Mouse (Mus musculus) cerebellum, adult 8-10 months (tissue): Measurements from ENCODE around the gene Uri1.

ENCODE experiments used
- DNase-seq: peaks from one replicate; pipeline ENCODE4 v3.0.0; 2022

Uri1 gene

GRCm38 (mm10) chr7:38023451-38023850, at the start of gene Uri1:
Gene Uri1, minus strand, starts transcription at chr7:38023551.
- no peak for DNase-seq

DNA sequence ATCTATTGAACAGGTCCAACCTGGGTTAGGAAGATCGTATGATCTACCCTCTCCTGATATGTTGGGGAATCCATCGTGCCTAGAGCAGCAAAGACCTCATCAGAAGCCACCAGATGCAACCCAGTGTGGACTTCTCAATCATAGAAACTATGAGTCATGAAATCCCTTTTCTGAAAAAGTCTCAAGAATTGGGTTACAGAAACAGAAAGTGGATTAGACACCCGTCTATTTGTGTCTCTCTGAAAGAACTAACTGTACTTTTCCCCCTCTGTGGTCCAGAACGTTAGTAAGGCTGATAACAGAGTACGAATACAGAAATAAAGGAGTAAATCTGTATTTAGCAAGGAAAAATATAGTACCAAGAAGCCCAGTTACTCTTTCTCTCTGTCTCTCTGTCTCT, 47.7 kb upstream of the Uri1 start:
- DNase-seq: no peak

GRCm38 (mm10) chr7:38070663-38071062, 47.3 kb upstream of the Uri1 start:
- DNase-seq: no peak

- DNase-seq: no peak
Measured at GRCm38 (mm10) chr7:38064431-38064830, 41.1 kb upstream of the Uri1 start.

- DNase-seq: peak; percentile 90
Measured at GRCm38 (mm10) chr7:38061060-38061970, 38.0 kb upstream of the Uri1 start.

GRCm38 (mm10) chr7:38059636-38060330, 36.4 kb upstream of the Uri1 start:
- no peak for DNase-seq

DNA sequence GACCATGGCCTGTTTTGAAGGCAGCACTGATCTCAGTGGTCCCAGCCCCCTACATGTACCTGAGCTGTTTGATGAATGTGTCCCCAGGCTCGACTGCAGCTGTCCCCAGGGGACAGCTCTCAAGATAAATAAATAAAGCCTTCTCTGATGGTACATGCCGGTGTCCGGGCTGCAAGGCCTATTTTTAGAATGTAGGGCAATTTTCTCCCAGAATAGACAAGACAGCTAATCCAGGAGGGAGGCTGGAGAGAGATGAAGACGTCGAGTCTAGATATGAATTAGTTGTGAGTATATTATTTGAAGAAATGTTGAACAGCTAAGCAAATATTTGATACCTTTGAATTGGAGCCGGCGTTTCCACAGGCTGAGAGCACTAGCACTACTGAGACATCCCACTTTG, 35.7 kb upstream of the Uri1 start:
- no peak for DNase-seq

DNA sequence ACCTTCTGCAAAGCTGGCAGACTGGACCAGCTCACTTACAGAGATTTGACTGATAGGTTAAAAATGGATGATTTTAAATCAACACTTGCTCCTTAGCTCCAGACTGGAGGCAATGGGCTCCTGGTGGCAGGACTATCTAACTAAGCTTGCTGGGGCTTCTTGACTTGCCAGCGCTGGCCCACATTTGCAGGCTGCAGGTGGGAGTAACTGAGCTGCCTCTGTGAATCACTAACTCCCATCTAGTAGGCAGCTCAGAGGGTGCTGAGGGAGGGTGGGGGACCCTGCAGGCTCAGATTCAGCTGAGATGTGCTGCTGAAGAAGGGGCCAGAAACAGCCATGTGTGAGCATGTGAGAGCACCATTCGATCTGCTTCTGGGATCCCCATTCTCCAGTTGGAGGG, 32.6 kb upstream of the Uri1 start:
- no peak for DNase-seq

- no peak for DNase-seq
Measured at GRCm38 (mm10) chr7:38054246-38054645, 30.9 kb upstream of the Uri1 start.

GRCm38 (mm10) chr7:38047229-38047628, 23.9 kb upstream of the Uri1 start:
- DNase-seq: no peak

DNA sequence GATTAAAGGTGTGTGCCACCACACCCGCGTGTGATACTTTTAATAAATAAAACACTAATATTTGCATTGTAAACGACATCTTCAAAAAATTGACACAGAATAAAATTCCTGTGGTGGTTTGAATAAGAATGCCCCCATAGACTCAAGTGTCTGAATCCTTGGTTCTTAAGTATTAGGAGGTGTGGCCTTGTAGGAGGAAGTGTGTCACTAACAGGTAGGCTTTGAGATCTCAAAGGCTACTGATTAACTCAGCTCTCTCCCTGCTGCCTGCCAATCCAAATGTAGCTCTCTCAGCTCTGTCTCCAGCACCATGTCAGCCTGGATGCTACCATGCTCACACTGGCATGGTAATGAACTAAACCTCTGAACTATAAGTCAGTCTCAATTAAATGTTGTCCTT, 17.9 kb upstream of the Uri1 start:
- DNase-seq: no peak

DNA sequence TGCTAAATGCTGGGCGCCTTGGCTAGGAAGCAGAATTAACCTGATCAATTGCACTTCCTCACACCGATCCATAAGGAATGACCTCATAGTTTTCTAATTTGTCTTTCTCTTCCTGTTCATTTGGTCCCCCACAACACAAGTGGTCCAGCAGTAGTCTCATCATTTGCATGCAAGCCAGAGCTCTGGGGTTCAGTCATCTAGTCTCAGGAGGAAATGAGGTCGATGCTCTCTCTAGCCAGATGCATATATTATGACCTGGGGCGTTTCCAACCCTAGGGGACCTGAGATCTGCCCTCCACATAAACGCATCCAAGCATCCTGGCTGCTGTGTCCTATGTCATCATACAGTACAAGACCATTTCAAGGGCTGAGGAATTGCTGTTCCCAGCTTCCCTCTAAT, 14.2 kb upstream of the Uri1 start:
- no peak for DNase-seq

DNA sequence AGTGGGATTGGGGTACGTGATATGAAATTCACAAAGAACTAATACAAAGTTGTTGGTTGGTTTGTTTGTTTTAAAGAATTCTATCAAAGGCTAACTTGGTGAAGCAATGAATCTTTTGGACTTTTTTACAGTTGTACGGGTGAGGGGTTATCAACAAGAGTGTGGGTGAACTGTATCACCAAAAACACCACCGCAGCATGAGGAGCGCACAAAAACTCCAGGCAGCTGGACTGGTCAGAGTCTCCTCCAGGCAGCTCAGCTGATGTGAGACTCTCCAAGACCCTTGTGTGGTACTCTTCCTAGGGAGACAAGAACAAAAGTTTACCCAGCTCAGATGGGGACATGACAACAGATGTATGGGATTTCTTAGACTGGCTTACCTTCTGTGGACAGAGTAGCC, 7.8 kb upstream of the Uri1 start:
- DNase-seq: no peak

- no peak for DNase-seq
Measured at GRCm38 (mm10) chr7:38030606-38031005, 7.3 kb upstream of the Uri1 start.

GRCm38 (mm10) chr7:38029986-38030385, 6.6 kb upstream of the Uri1 start:
- no peak for DNase-seq

GRCm38 (mm10) chr7:38029083-38029482, 5.7 kb upstream of the Uri1 start:
- no peak for DNase-seq

GRCm38 (mm10) chr7:38027940-38028600, 4.7 kb upstream of the Uri1 start:
- no peak for DNase-seq

- DNase-seq: no peak
Measured at GRCm38 (mm10) chr7:38024839-38025238, 1.5 kb upstream of the Uri1 start.

- DNase-seq: no peak
Measured at GRCm38 (mm10) chr7:38019770-38020169, 3.6 kb downstream of the Uri1 start.

DNA sequence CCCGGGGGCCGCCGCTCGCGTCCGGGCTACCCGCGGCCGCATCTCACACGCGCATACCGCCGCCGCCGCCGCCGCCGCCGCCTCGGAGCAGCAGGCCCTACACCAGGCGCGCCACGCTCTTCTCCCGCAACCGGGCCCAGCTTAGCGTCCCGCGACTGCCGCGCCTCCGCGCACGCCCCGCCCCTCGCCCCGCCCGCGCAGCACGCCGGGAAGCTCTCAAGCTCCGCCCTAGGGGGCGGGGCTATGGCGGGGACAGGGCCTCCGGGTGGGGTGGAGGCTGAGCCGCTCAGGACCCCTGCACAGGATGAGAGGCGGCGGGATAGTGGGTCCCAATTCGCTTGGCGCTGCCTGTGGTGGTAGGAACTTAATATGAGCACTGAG, 4.0 kb downstream of the Uri1 start:
- DNase-seq: peak; percentile 91

- peak; percentile 26 for DNase-seq
Measured at GRCm38 (mm10) chr7:38018416-38019368, 4.7 kb downstream of the Uri1 start.

- no peak for DNase-seq
Measured at GRCm38 (mm10) chr7:38015356-38015755, 8.0 kb downstream of the Uri1 start.

GRCm38 (mm10) chr7:38013946-38014345, 9.4 kb downstream of the Uri1 start:
- no peak for DNase-seq
